Mouse (Mus musculus) limb, embryonic 10.5 days (tissue): ENCODE measurements at regions not wholly inside any gene's neighbourhood (a gene's known extent, or its start where the extent isn't known, plus 50 kb on each side); places are given as distances from the start of the nearest gene placed in this dataset. TPM values are rescaled to one million over a fixed set of nuclear protein-coding genes. Genes with fewer than 3 reads are reported as not detected.

Experiments
- DNase-seq: peaks from one replicate; pipeline ENCODE4 v3.0.0-alpha.2; 2017; ENCODE audit warnings: low spot score
- H3K27ac ChIP-seq: fragments of 300-500 bp; sonication (generic); 2 replicates; pipeline ENCODE4 v1.5.1; 2016; ENCODE audit warnings: mild to moderate bottlenecking
- H3K27me3 ChIP-seq: fragments of 300-500 bp; sonication (generic); 2 replicates; pipeline ENCODE4 v1.6.1; 2016; ENCODE audit warnings: low read depth, mild to moderate bottlenecking; ENCODE audit not compliant: poor library complexity, severe bottlenecking
- H3K36me3 ChIP-seq: fragments of 300-500 bp; sonication (generic); 2 replicates; pipeline ENCODE4 v1.6.1; 2016; ENCODE audit warnings: mild to moderate bottlenecking, moderate library complexity
- H3K4me1 ChIP-seq: fragments of 300-500 bp; sonication (generic); 2 replicates; pipeline ENCODE4 v1.6.1; 2016
- H3K4me3 ChIP-seq: fragments of 300-500 bp; sonication (generic); 2 replicates; pipeline ENCODE4 v1.5.1; 2016; ENCODE audit warnings: mild to moderate bottlenecking, moderate library complexity
- H3K9me3 ChIP-seq: fragments of 300-500 bp; sonication (generic); replicated peaks from 2 replicates; pipeline ENCODE4 v1.6.1; 2016; ENCODE audit warnings: mild to moderate bottlenecking
- WGBS: fragments of 180-500 bp; shearing (Covaris S2); methylation state at CpG from one replicate; pipeline ENCODE4 v1.1.7; 2016; 5-methylcytosine and 5-hydroxymethylcytosine counted together
- microRNA-seq: library from miRNA; unstranded; fragments of <30 nt; microRNA quantifications from one replicate; pipeline ENCODE4, GENCODE M21; 2017

- 93% methylated on average over 2 of the region's 2 CpGs for WGBS
Observed at GRCm38 (mm10) chr3:46869576-46870295, 421.7 kb upstream of the Pabpc4l start.

GRCm38 (mm10) chr3:46848400-46848983, 400.5 kb upstream of the Pabpc4l start:
- H3K27me3 ChIP-seq = no peaks in the 10 kb centered on the region
- no peaks in the 10 kb centered on the region for H3K9me3 ChIP-seq
- no peak overlapping the region for H3K4me3 ChIP-seq
- H3K36me3 ChIP-seq = no peaks in the 10 kb centered on the region
- no peaks in the 10 kb centered on the region for H3K4me1 ChIP-seq
- WGBS = 80% methylated on average over 7 of the region's 7 CpGs
- no peak overlapping the region for H3K27ac ChIP-seq
- no peak for DNase-seq

More at GRCm38 (mm10) chr3:46869576-46870295, 421.7 kb upstream of the Pabpc4l start:
- Histone ChIP-seq H3K9me3 (no peaks in the 10 kb centered on the region), H3K27me3 (no peaks in the 10 kb centered on the region), H3K4me3 (no peak overlapping the region), H3K27ac (no peak overlapping the region), H3K36me3 (no peaks in the 10 kb centered on the region), H3K4me1 (no peaks in the 10 kb centered on the region)
- no peak for DNase-seq

GRCm38 (mm10) chr3:46828676-46829075, 380.7 kb upstream of the Pabpc4l start:
- H3K27ac ChIP-seq = no peak overlapping the region
- no peak for DNase-seq
- no peak overlapping the region for H3K4me3 ChIP-seq
- H3K9me3 ChIP-seq = no peaks in the 10 kb centered on the region
- WGBS = 93% methylated on average over 3 of the region's 3 CpGs
- H3K4me1 ChIP-seq = no peaks in the 10 kb centered on the region
- no peaks in the 10 kb centered on the region for H3K36me3 ChIP-seq
- no peaks in the 10 kb centered on the region for H3K27me3 ChIP-seq

Small RNA genes in the stretch of these regions (microRNA-seq; reads per million reads assigned to microRNA genes)
- not detected for gene Mir6379
